Mouse (Mus musculus) lung, adult 2 months (tissue): ENCODE data around the gene Asb10. TPM values are rescaled to one million over a fixed set of nuclear protein-coding genes. Genes with fewer than 3 reads are reported as not detected.
A peak's percentile ranks its signal among the peaks of the same experiment; 100 is the strongest.

Source experiments
- DNase-seq: peaks from one replicate; pipeline ENCODE4 v3.0.0; 2022
- H3K4me1 ChIP-seq: fragments of 200-500 bp; 2 replicates; pipeline ENCODE4 v1.6.1; 2011; ENCODE audit warnings: low read length; ENCODE audit not compliant: control insufficient read depth, insufficient read depth
- H3K4me3 ChIP-seq: fragments of 200-500 bp; replicated peaks from 2 replicates; pipeline ENCODE3; 2011; ENCODE audit warnings: low read depth, mild to moderate bottlenecking, control low read depth, low read length; ENCODE audit errors: extremely low read depth
- CTCF ChIP-seq: fragments of 200-500 bp; IDR thresholded peaks from 2 replicates; pipeline ENCODE4 v1.5.1; 2011; ENCODE audit warnings: mild to moderate bottlenecking, low read length, control low read depth; ENCODE audit not compliant: insufficient read depth
- POLR2A ChIP-seq: fragments of 200-500 bp; IDR thresholded peaks from 2 replicates; pipeline ENCODE4 v1.6.1; 2011; ENCODE audit warnings: low read depth, mild to moderate bottlenecking, control low read depth, low read length, borderline replicate concordance; ENCODE audit errors: extremely low read depth
- WGBS: fragments of 180-500 bp; shearing (Covaris S2); methylation state at CpG from one replicate; pipeline ENCODE4 v1.1.7; 2018; 5-methylcytosine and 5-hydroxymethylcytosine counted together
- polyA plus RNA-seq: library from polyadenylated mRNA; depleted of rRNA; stranded (reverse); fragments of >200 nt; gene quantifications from 2 replicates; pipeline ENCODE4 v1.2.3, GENCODE M21; 2012; rRNA removed

Asb10 gene
- polyA plus RNA-seq, 1 experiment = 4.9 TPM

DNA sequence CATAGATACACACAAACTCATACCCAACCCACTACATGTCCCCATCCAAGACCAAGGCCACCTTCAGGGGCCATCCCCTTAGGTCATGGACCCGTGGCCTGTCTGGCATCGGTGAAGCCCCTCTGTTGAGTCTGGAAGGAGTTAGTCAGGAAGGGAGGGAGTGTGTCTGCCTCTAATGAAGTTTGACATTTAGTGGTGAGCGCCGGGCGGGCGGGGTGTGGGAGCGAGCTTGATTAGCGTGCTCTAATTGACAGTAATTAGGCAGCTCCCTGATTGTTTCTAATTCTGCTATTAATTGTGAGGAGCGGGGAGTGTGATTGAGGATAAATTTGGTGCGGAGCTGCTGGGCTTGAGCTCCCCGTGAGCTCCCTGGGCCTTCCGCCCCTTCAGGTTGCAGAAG, 43.3 kb downstream of the Asb10 start:
- Histone ChIP-seq H3K4me1 (no peaks in the 10 kb centered on the region), H3K4me3 (no peak overlapping the region)
- DNase-seq = no peak
- no peak for TF ChIP-seq POLR2A
- TF ChIP-seq CTCF = no peak
- WGBS = 92% methylated on average over 12 of the region's 12 CpGs

- no peak for TF ChIP-seq CTCF
- TF ChIP-seq POLR2A = no peak
- whole genome bisulfite sequencing = 77% methylated on average over 6 of the region's 6 CpGs
- Histone ChIP-seq H3K4me1 (peaks cover 4% of the 10 kb centered on the region; the same call in 1 of the 2 replicates), H3K4me3 (no peak overlapping the region)
- DNase-seq = no peak
Observed at GRCm38 (mm10) chr5:24496756-24497155, 44.0 kb downstream of the Asb10 start.

DNA sequence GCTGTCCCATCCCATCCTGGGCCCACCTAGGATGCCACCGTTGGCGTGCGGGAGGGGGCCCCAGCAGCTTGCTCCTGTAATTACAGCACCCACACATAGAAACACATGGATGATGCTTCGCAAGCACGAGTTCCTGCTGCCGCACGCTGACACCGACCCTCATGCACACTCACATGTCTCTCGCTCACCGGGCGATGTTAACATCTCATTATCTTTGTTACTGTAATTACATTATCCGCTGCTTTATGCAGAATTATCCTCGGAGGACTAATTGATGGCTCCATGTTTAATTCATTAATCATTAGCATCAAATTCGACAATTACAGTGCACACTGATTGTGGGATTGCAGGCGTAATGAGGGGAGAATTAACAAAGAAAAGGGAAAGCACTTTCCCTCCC, 45.8 kb downstream of the Asb10 start:
- DNase-seq = no peak
- H3K4me3 ChIP-seq = no peak overlapping the region
- WGBS = 93% methylated on average over 15 of the region's 15 CpGs
- TF ChIP-seq POLR2A = no peak
- TF ChIP-seq CTCF = no peak
- peaks cover 4% of the 10 kb centered on the region; the same call in 1 of the 2 replicates for H3K4me1 ChIP-seq

GRCm38 (mm10) chr5:24492546-24493285, 48.1 kb downstream of the Asb10 start:
- TF ChIP-seq POLR2A = no peak
- no peak for TF ChIP-seq CTCF
- DNase-seq = peak; percentile 40

DNA sequence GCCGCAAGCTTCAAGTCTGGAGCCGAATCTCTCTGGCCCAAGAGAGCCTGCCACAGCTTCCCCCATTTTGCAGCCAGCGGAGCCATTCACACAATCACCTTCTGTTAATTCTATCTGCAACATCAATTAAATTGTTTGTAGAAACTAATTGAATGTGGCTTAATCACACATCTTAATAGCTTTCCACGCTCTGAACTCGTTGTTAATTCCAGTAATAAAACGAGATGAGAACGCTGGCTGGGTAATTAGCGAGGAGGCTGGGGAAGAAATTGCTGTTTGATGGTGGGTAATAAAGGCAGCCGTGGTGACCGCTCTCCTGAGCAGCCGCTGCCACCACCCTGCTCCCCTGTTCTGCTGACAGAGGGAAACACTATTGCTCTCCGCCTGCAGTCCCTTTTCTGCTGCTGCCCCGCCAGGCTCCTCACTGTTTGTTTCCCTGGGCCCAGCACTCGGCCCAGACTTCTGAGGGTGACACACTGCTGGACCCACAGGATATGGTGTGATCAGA, 50.3 kb downstream of the Asb10 start:
- WGBS = 90% methylated on average over 14 of the region's 14 CpGs

More at GRCm38 (mm10) chr5:24492546-24493285, 48.1 kb downstream of the Asb10 start:
- Histone ChIP-seq H3K4me1 (peaks cover 4% of the 10 kb centered on the region; the same call in 1 of the 2 replicates), H3K4me3 (no peak overlapping the region)
- 59% methylated on average over 16 of the region's 16 CpGs for WGBS

GRCm38 (mm10) chr5:24486738-24487137, 54.0 kb downstream of the Asb10 start:
- TF ChIP-seq CTCF (no peak), POLR2A (no peak)
- 91% methylated on average over 5 of the region's 5 CpGs for WGBS
- no peak for DNase-seq
- H3K4me3 ChIP-seq = no peak overlapping the region
- no peaks in the 10 kb centered on the region for H3K4me1 ChIP-seq

More for the DNA sequence above, 50.3 kb downstream of the Asb10 start:
- no peak overlapping the region for H3K4me3 ChIP-seq
- TF ChIP-seq CTCF = no peak
- no peak for TF ChIP-seq POLR2A
- peaks cover 4% of the 10 kb centered on the region; the same call in 1 of the 2 replicates for H3K4me1 ChIP-seq
- no peak for DNase-seq

- DNase-seq = peak; percentile 87
- H3K4me3 ChIP-seq = no peak overlapping the region
- under 1% methylated on average over 8 of the region's 8 CpGs for WGBS
- TF ChIP-seq POLR2A (no peak), CTCF (peak; percentile 88)
- H3K4me1 ChIP-seq = no peaks in the 10 kb centered on the region
Observed at GRCm38 (mm10) chr5:24486097-24486496, 54.7 kb downstream of the Asb10 start.

DNA sequence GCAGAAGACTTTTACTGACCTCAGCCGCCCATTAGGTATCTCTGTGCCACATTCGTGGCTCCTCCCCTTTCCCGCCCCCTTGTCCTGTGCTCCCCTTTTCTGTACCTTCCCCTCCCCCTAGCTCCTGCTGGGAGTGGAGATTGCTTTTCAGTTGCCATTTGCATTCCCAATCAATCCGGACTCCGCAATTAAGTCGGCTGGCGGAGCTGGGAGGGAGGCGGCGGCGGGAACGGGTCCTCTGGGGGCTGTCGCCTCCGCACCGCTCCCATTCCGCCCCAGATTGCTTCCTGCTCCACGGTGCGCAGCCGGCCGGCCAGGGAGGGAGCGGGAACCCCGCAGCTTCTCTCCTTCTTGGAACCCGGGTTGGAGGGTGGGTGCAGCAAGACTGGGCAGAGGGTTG, 55.8 kb downstream of the Asb10 start:
- WGBS = 78% methylated on average over 22 of the region's 22 CpGs
- H3K4me3 ChIP-seq = no peak overlapping the region
- TF ChIP-seq POLR2A (no peak), CTCF (no peak)
- H3K4me1 ChIP-seq = no peaks in the 10 kb centered on the region
- DNase-seq = no peak

DNA sequence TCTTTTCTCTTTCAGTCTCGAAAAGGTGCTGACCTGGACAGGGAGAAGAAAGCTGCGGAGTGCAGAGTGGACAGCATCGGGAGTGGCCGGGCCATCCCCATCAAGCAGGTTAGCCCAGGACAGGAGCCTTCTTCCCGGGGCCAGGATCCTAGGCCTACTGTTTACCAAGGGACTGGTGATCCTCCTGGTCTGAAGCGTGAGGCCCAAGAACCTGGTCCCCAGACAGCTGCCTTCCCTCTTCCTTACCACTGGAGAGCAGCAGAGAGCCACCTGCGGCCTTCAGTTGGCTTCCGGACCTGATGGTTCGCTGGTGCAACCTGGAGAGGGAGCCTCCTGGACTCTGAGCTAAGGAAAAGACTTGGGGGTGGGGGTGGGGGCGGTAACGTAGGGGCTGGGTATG, 57.5 kb downstream of the Asb10 start:
- Histone ChIP-seq H3K4me1 (no peaks in the 10 kb centered on the region), H3K4me3 (no peak overlapping the region)
- DNase-seq = peak; percentile 49
- WGBS = 38% methylated on average over 11 of the region's 11 CpGs
- peak; percentile 75 for TF ChIP-seq CTCF
- TF ChIP-seq POLR2A = no peak

Other genes with a start within 250 kb of the Asb10 start
- 29.5 and 37.1 TPM in 2 replicates for gene Kcnh2, start 189.4 kb downstream of the Asb10 start, polyA plus RNA-seq
- gene Nos3, start 176.2 kb downstream of the Asb10 start, polyA plus RNA-seq = 21.0 and 28.2 TPM in 2 replicates
- gene Atg9b, start 148.8 kb downstream of the Asb10 start, polyA plus RNA-seq = 2.0 and 9.7 TPM in 2 replicates
- gene Abcb8, start 147.3 kb downstream of the Asb10 start, polyA plus RNA-seq = 36.0 and 38.5 TPM in 2 replicates
- gene Asic3, start 127.6 kb downstream of the Asb10 start, polyA plus RNA-seq = 0.15 and 0.50 TPM in 2 replicates
- gene Cdk5, start 117.4 kb downstream of the Asb10 start, polyA plus RNA-seq = 47.0 and 71.4 TPM in 2 replicates
- gene Slc4a2, start 117.1 kb downstream of the Asb10 start, polyA plus RNA-seq = 84.6 and 86.8 TPM in 2 replicates
- gene Fastk, start 95.7 kb downstream of the Asb10 start, polyA plus RNA-seq = 187 and 234 TPM in 2 replicates
- gene Tmub1, start 93.1 kb downstream of the Asb10 start, polyA plus RNA-seq = 49.5 and 56.4 TPM in 2 replicates
- gene Agap3, start 88.8 kb downstream of the Asb10 start, polyA plus RNA-seq = 127 TPM in 2 replicates
- 0.02 TPM in 1 of 2 replicates, not detected in the other for gene Gbx1, start 13.8 kb downstream of the Asb10 start, polyA plus RNA-seq
- not detected in 2 replicates for gene 4931409K22Rik, start 15.8 kb upstream of the Asb10 start, polyA plus RNA-seq
- 43.6 and 48.7 TPM in 2 replicates for gene Abcf2, start 36.5 kb upstream of the Asb10 start, polyA plus RNA-seq
- 39.3 and 47.2 TPM in 2 replicates for gene Chpf2, start 45.8 kb upstream of the Asb10 start, polyA plus RNA-seq
- 21.3 and 22.2 TPM in 2 replicates for gene Smarcd3, start 83.4 kb upstream of the Asb10 start, polyA plus RNA-seq
- 49.0 and 59.9 TPM in 2 replicates for gene Nub1, start 144.6 kb upstream of the Asb10 start, polyA plus RNA-seq
- 2.6 and 3.4 TPM in 2 replicates for gene Wdr86, start 189.7 kb upstream of the Asb10 start, polyA plus RNA-seq
- gene Crygn, start 217.0 kb upstream of the Asb10 start, polyA plus RNA-seq = 0.27 and 0.28 TPM in 2 replicates